11 mouse cellular contexts compared by ENCODE assay signal in the genomic region with DNA sequence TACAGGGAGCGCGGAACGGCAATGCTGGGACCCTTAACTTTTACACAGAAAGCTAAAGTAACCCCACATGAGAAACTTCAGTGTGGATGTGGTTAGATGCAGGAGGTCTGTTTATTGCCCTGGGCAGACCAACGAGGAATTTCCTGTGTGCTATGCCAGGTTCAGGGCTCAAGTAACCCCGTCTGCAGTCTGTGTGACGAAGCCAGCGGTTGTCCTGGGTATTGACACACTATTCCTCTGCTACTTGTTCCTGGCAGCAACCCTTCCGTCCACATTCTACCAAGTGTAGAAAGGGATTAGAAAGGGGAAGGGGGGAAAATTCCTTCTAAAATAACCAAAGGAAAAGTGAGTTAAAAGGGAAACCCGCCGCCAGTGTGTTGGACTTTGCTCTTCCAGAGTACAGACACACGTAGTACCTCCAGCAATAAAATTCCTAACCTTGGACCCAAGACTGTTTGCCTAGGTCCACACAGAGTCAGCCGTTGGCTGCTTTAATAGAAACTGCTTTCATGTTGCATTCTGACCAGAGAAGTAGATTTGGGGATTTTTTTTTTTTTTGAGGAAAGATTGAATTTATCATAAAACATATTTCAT.
DNase-seq lines count a peak whose midpoint lies in the region; ATAC-seq and TF ChIP-seq lines count a peak whose summit lies in the region.
"Had no signal": no experiment of that assay in that cellular context is flagged by ENCODE, and none has a peak within 500 bp of the region (broad histone marks: within the 10 kb centered on the region; RNA-seq: fewer than 3 reads in every experiment).

No protein-coding gene starts in this region.

- no peaks in the 10 kb centered on the region for H3K36me3 ChIP-seq in embryonic facial prominence, embryonic 15.5 days
- H3K36me3 ChIP-seq in intestine, postnatal 0 days (ENCODE audit: control insufficient read depth, insufficient read depth) = no peaks in the 10 kb centered on the region
- no peaks in the 10 kb centered on the region for H3K36me3 ChIP-seq in limb, embryonic 13.5 days
- H3K36me3 ChIP-seq in hindbrain, embryonic 10.5 days = no peaks in the 10 kb centered on the region

- no peaks in the 10 kb centered on the region for H3K9me3 ChIP-seq in embryonic facial prominence, embryonic 15.5 days (replicated peaks)
- no peaks in the 10 kb centered on the region for H3K9me3 ChIP-seq in intestine, postnatal 0 days (ENCODE audit: control insufficient read depth)
- no peaks in the 10 kb centered on the region for H3K9me3 ChIP-seq in limb, embryonic 13.5 days
- no peaks in the 10 kb centered on the region for H3K9me3 ChIP-seq in hindbrain, embryonic 10.5 days

- WGBS in embryonic facial prominence, embryonic 15.5 days = 40% methylated on average over 12 of the region's 12 CpGs
- 47% methylated on average over 12 of the region's 12 CpGs for WGBS in intestine, postnatal 0 days
- 20% methylated on average over 12 of the region's 12 CpGs for WGBS in limb, embryonic 13.5 days
- WGBS in hindbrain, embryonic 10.5 days = 81% methylated on average over 12 of the region's 12 CpGs

- H3K27ac ChIP-seq in embryonic facial prominence, embryonic 15.5 days (replicated peaks) = peak overlapping the region; percentile 52; the same call in 1 of the 2 replicates
- H3K27ac ChIP-seq in intestine, postnatal 0 days (ENCODE audit: low read depth, low read length) = peak overlapping the region; percentile 80
- H3K27ac ChIP-seq in limb, embryonic 13.5 days = peak overlapping the region; percentile 52; the same call in 1 of the 2 replicates
- H3K27ac ChIP-seq in hindbrain, embryonic 10.5 days = no peak overlapping the region

- H3K4me1 ChIP-seq in embryonic facial prominence, embryonic 15.5 days = peaks cover 11% of the 10 kb centered on the region
- H3K4me1 ChIP-seq in intestine, postnatal 0 days (replicated peaks; ENCODE audit: control insufficient read depth, insufficient read depth, low read length) = 0 out of 2 replicates have a peak, but pooled peaks cover 6% of the 10 kb centered on the region
- peaks cover 40% of the 10 kb centered on the region for H3K4me1 ChIP-seq in limb, embryonic 13.5 days
- peaks cover 10% of the 10 kb centered on the region; the same call in 1 of the 2 replicates for H3K4me1 ChIP-seq in hindbrain, embryonic 10.5 days (replicated peaks)

- H3K4me2 ChIP-seq in embryonic facial prominence, embryonic 15.5 days (replicated peaks) = no peak overlapping the region; the same call in 1 of the 2 replicates
- peak overlapping the region; percentile 14 for H3K4me2 ChIP-seq in intestine, postnatal 0 days (replicated peaks; ENCODE audit: low read depth)
- peak overlapping the region; percentile 48 for H3K4me2 ChIP-seq in limb, embryonic 13.5 days (replicated peaks)

- no peak overlapping the region for H3K4me3 ChIP-seq in embryonic facial prominence, embryonic 15.5 days (replicated peaks)
- no peak overlapping the region for H3K4me3 ChIP-seq in intestine, postnatal 0 days (ENCODE audit: low read depth, low read length)
- H3K4me3 ChIP-seq in limb, embryonic 13.5 days = peak overlapping the region; percentile 7; the same call in 1 of the 2 replicates
- H3K4me3 ChIP-seq in hindbrain, embryonic 10.5 days = no peak overlapping the region

- no peak for TF ChIP-seq CTCF in intestine, postnatal 0 days (IDR thresholded peaks at IDR 0.05; ENCODE audit: low read depth)

- intact Hi-C loops in heart, postnatal 10 days (cut with DNase I) = no loop called here

- no peak overlapping the region for H3K9ac ChIP-seq in embryonic facial prominence, embryonic 15.5 days
- H3K9ac ChIP-seq in intestine, postnatal 0 days (ENCODE audit: low read depth, low read length) = no peak overlapping the region
- H3K9ac ChIP-seq in limb, embryonic 13.5 days = no peak overlapping the region

- peak; percentile 80 for ATAC-seq in embryonic facial prominence, embryonic 15.5 days (ENCODE audit: insufficient number of reproducible peaks, low FRiP score, low TSS enrichment, low read depth)
- peak; percentile 96 for ATAC-seq in intestine, postnatal 0 days
- ATAC-seq in limb, embryonic 13.5 days (ENCODE audit: low FRiP score, low read depth) = peak; percentile 82

- DNase-seq in heart, adult 11 months = peak; percentile 64
- DNase-seq in heart, postnatal 10 days = no peak
- no peak for DNase-seq in adrenal gland, postnatal 25 days
- DNase-seq in hindbrain, embryonic 10.5 days (ENCODE audit: low spot score) = no peak
- DNase-seq in spleen, postnatal 14 days (ENCODE audit: low spot score in 2 of 2) = no peak
- DNase-seq: lung, postnatal 14 days; spleen, adult 18-20 months; thymus, adult 18-20 months had no signal

- peaks cover 5% of the 10 kb centered on the region; the same call in 1 of the 2 replicates for H3K27me3 ChIP-seq in embryonic facial prominence, embryonic 15.5 days
- H3K27me3 ChIP-seq in intestine, postnatal 0 days (replicated peaks; ENCODE audit: control insufficient read depth, insufficient read depth, low read length) = no peaks in the 10 kb centered on the region
- H3K27me3 ChIP-seq in limb, embryonic 13.5 days = peaks cover 26% of the 10 kb centered on the region
- peaks cover 10% of the 10 kb centered on the region for H3K27me3 ChIP-seq in hindbrain, embryonic 10.5 days (ENCODE audit: insufficient read depth, poor library complexity, severe bottlenecking)
